Mouse (Mus musculus) intestine, embryonic 15.5 days (tissue): ENCODE results near the gene 1300017J02Rik. TPM values are rescaled to one million over a fixed set of nuclear protein-coding genes. Genes with fewer than 3 reads are reported as not detected.

ENCODE experiments used
- ATAC-seq: fragments of 200-750 bp; cut with Nextera tagmentation; 2 replicates; pipeline ENCODE4 v1.8.0; 2017; ENCODE audit warnings: moderate TSS enrichment, moderate library complexity
- H3K27ac ChIP-seq: fragments of 300-500 bp; sonication (generic); 2 replicates; pipeline ENCODE4 v1.5.1; 2015; ENCODE audit warnings: mild to moderate bottlenecking, inconsistent platforms
- H3K27me3 ChIP-seq: fragments of 300-500 bp; sonication (generic); replicated peaks from 2 replicates; pipeline ENCODE4 v1.6.1; 2015; ENCODE audit warnings: inconsistent platforms
- H3K36me3 ChIP-seq: fragments of 300-500 bp; sonication (generic); 2 replicates; pipeline ENCODE4 v1.6.1; 2015; ENCODE audit warnings: inconsistent platforms
- H3K4me1 ChIP-seq: fragments of 300-500 bp; sonication (generic); replicated peaks from 2 replicates; pipeline ENCODE4 v1.6.1; 2015; ENCODE audit warnings: inconsistent platforms
- H3K4me2 ChIP-seq: fragments of 300-500 bp; sonication (generic); replicated peaks from 2 replicates; pipeline ENCODE4 v1.6.1; 2015; ENCODE audit warnings: mild to moderate bottlenecking, inconsistent platforms
- H3K4me3 ChIP-seq: fragments of 300-500 bp; sonication (generic); replicated peaks from 2 replicates; pipeline ENCODE4 v1.5.1; 2015; ENCODE audit warnings: inconsistent platforms
- H3K9ac ChIP-seq: fragments of 300-500 bp; sonication (generic); 2 replicates; pipeline ENCODE4 v1.6.1; 2015; ENCODE audit warnings: inconsistent platforms
- H3K9me3 ChIP-seq: fragments of 300-500 bp; sonication (generic); 2 replicates; pipeline ENCODE4 v1.6.1; 2016; ENCODE audit warnings: inconsistent platforms
- WGBS: fragments of 180-500 bp; shearing (Covaris S2); methylation state at CpG from one replicate; pipeline ENCODE4 v1.1.7; 2015; 5-methylcytosine and 5-hydroxymethylcytosine counted together
- polyA plus RNA-seq: library from polyadenylated mRNA; unstranded; fragments of >200 nt; fragmentation: Nextera tagmentation; extraction: Ambion mirVana; gene quantifications from 2 replicates; pipeline ENCODE4 v1.2.1, GENCODE M21; 2015

The 1300017J02Rik gene
- polyA plus RNA-seq, 1 experiment from 2014 or later = 2.4 TPM

- H3K4me1 ChIP-seq = 0 out of 2 replicates have a peak, but pooled peaks cover 3% of the 10 kb centered on the region
- H3K36me3 ChIP-seq = no peaks in the 10 kb centered on the region
- no peaks in the 10 kb centered on the region for H3K9me3 ChIP-seq
- peak overlapping the region; percentile 56 for H3K4me2 ChIP-seq
- WGBS = 71% methylated on average over 15 of the region's 15 CpGs
- ATAC-seq = no peak
- H3K4me3 ChIP-seq = peak overlapping the region; percentile 31
- H3K27me3 ChIP-seq = no peaks in the 10 kb centered on the region
- no peak overlapping the region for H3K27ac ChIP-seq
- H3K9ac ChIP-seq = no peak overlapping the region
These were observed 75.6 kb downstream of the 1300017J02Rik start for GRCm38 (mm10) chr9:103229037-103229867.

GRCm38 (mm10) chr9:103228370-103229003 lies 76.4 kb downstream of the 1300017J02Rik start:
- no peak overlapping the region for H3K27ac ChIP-seq
- H3K4me1 ChIP-seq = 0 out of 2 replicates have a peak, but pooled peaks cover 3% of the 10 kb centered on the region
- H3K36me3 ChIP-seq = no peaks in the 10 kb centered on the region
- no peak for ATAC-seq
- no peaks in the 10 kb centered on the region for H3K9me3 ChIP-seq
- H3K9ac ChIP-seq = no peak overlapping the region
- H3K4me3 ChIP-seq = no peak overlapping the region
- H3K4me2 ChIP-seq = no peak overlapping the region
- H3K27me3 ChIP-seq = no peaks in the 10 kb centered on the region
- 75% methylated on average over 13 of the region's 13 CpGs for WGBS

- Histone ChIP-seq H3K9me3 (no peaks in the 10 kb centered on the region), H3K4me3 (no peak overlapping the region), H3K27me3 (no peaks in the 10 kb centered on the region), H3K4me2 (no peak overlapping the region), H3K4me1 (0 out of 2 replicates have a peak, but pooled peaks cover 3% of the 10 kb centered on the region), H3K27ac (no peak overlapping the region), H3K9ac (no peak overlapping the region), H3K36me3 (no peaks in the 10 kb centered on the region)
- no peak for ATAC-seq
- 89% methylated on average over 16 of the region's 16 CpGs for WGBS
These were observed 77.1 kb downstream of the 1300017J02Rik start for GRCm38 (mm10) chr9:103227760-103228159.

- H3K27ac ChIP-seq = no peak overlapping the region
- 91% methylated on average over 15 of the region's 15 CpGs for WGBS
- no peaks in the 10 kb centered on the region for H3K9me3 ChIP-seq
- H3K4me1 ChIP-seq = 0 out of 2 replicates have a peak, but pooled peaks cover 3% of the 10 kb centered on the region
- H3K36me3 ChIP-seq = no peaks in the 10 kb centered on the region
- H3K4me2 ChIP-seq = no peak overlapping the region
- H3K27me3 ChIP-seq = no peaks in the 10 kb centered on the region
- no peak overlapping the region for H3K4me3 ChIP-seq
- no peak overlapping the region for H3K9ac ChIP-seq
- no peak for ATAC-seq
These were observed 78.1 kb downstream of the 1300017J02Rik start for GRCm38 (mm10) chr9:103226806-103227205.

GRCm38 (mm10) chr9:103225464-103225863 lies 79.4 kb downstream of the 1300017J02Rik start:
- Histone ChIP-seq H3K4me1 (no peaks in the 10 kb centered on the region), H3K4me2 (no peak overlapping the region), H3K36me3 (no peaks in the 10 kb centered on the region), H3K4me3 (no peak overlapping the region), H3K27me3 (no peaks in the 10 kb centered on the region), H3K27ac (no peak overlapping the region), H3K9ac (no peak overlapping the region), H3K9me3 (no peaks in the 10 kb centered on the region)
- 67% methylated on average over 3 of the region's 3 CpGs for WGBS
- ATAC-seq = no peak

GRCm38 (mm10) chr9:103224721-103225120 lies 80.2 kb downstream of the 1300017J02Rik start:
- no peak overlapping the region for H3K4me2 ChIP-seq
- no peaks in the 10 kb centered on the region for H3K9me3 ChIP-seq
- no peaks in the 10 kb centered on the region for H3K36me3 ChIP-seq
- WGBS = 91% methylated on average over 7 of the region's 7 CpGs
- no peak overlapping the region for H3K4me3 ChIP-seq
- ATAC-seq = no peak
- no peaks in the 10 kb centered on the region for H3K4me1 ChIP-seq
- H3K9ac ChIP-seq = no peak overlapping the region
- no peak overlapping the region for H3K27ac ChIP-seq
- H3K27me3 ChIP-seq = no peaks in the 10 kb centered on the region

- Histone ChIP-seq H3K36me3 (0 out of 2 replicates have a peak, but pooled peaks cover 2% of the 10 kb centered on the region), H3K9me3 (no peaks in the 10 kb centered on the region)
These were observed 90.6 kb downstream of the 1300017J02Rik start for GRCm38 (mm10) chr9:103214281-103214680.

GRCm38 (mm10) chr9:103213631-103214030 lies 91.3 kb downstream of the 1300017J02Rik start:
- no peak overlapping the region for H3K9ac ChIP-seq
- ATAC-seq = no peak
- H3K4me2 ChIP-seq = no peak overlapping the region

More at GRCm38 (mm10) chr9:103214281-103214680, 90.6 kb downstream of the 1300017J02Rik start:
- H3K4me2 ChIP-seq = no peak overlapping the region
- H3K4me1 ChIP-seq = no peaks in the 10 kb centered on the region
- H3K27ac ChIP-seq = no peak overlapping the region
- WGBS = 83% methylated on average over 6 of the region's 6 CpGs
- no peak for ATAC-seq
- H3K9ac ChIP-seq = no peak overlapping the region
- no peaks in the 10 kb centered on the region for H3K27me3 ChIP-seq
- no peak overlapping the region for H3K4me3 ChIP-seq

GRCm38 (mm10) chr9:103212654-103213420 lies 92.0 kb downstream of the 1300017J02Rik start:
- 77% methylated on average over 28 of the region's 28 CpGs for WGBS
- no peak for ATAC-seq
- Histone ChIP-seq H3K9ac (no peak overlapping the region), H3K27me3 (no peaks in the 10 kb centered on the region), H3K4me3 (no peak overlapping the region), H3K27ac (no peak overlapping the region), H3K4me2 (peak overlapping the region; percentile 17; the same call in 1 of the 2 replicates), H3K4me1 (no peaks in the 10 kb centered on the region), H3K9me3 (no peaks in the 10 kb centered on the region), H3K36me3 (0 out of 2 replicates have a peak, but pooled peaks cover 2% of the 10 kb centered on the region)

More at GRCm38 (mm10) chr9:103213631-103214030, 91.3 kb downstream of the 1300017J02Rik start:
- Histone ChIP-seq H3K36me3 (0 out of 2 replicates have a peak, but pooled peaks cover 2% of the 10 kb centered on the region), H3K9me3 (no peaks in the 10 kb centered on the region), H3K4me3 (no peak overlapping the region), H3K27ac (no peak overlapping the region), H3K27me3 (no peaks in the 10 kb centered on the region), H3K4me1 (no peaks in the 10 kb centered on the region)
- 77% methylated on average over 2 of the region's 2 CpGs for WGBS

- Histone ChIP-seq H3K4me2 (no peak overlapping the region), H3K9me3 (no peaks in the 10 kb centered on the region), H3K27me3 (no peaks in the 10 kb centered on the region), H3K4me3 (no peak overlapping the region), H3K4me1 (no peaks in the 10 kb centered on the region), H3K36me3 (no peaks in the 10 kb centered on the region), H3K27ac (no peak overlapping the region), H3K9ac (no peak overlapping the region)
- WGBS = 62% methylated on average over 6 of the region's 6 CpGs
- ATAC-seq = no peak
These were observed 96.0 kb downstream of the 1300017J02Rik start for GRCm38 (mm10) chr9:103208802-103209423.

GRCm38 (mm10) chr9:103207846-103208245 lies 97.0 kb downstream of the 1300017J02Rik start:
- no peak overlapping the region for H3K9ac ChIP-seq
- 11% methylated on average over 16 of the region's 16 CpGs for WGBS
- peak; percentile 89 for ATAC-seq

More at GRCm38 (mm10) chr9:103207846-103208245, 97.0 kb downstream of the 1300017J02Rik start:
- Histone ChIP-seq H3K27me3 (no peaks in the 10 kb centered on the region), H3K27ac (no peak overlapping the region), H3K4me2 (peak overlapping the region; percentile 59), H3K9me3 (no peaks in the 10 kb centered on the region), H3K4me3 (no peak overlapping the region; the same call in 1 of the 2 replicates), H3K36me3 (no peaks in the 10 kb centered on the region), H3K4me1 (no peaks in the 10 kb centered on the region)
